ENCODE assay signal across 9 mouse cellular contexts in the genomic region with DNA sequence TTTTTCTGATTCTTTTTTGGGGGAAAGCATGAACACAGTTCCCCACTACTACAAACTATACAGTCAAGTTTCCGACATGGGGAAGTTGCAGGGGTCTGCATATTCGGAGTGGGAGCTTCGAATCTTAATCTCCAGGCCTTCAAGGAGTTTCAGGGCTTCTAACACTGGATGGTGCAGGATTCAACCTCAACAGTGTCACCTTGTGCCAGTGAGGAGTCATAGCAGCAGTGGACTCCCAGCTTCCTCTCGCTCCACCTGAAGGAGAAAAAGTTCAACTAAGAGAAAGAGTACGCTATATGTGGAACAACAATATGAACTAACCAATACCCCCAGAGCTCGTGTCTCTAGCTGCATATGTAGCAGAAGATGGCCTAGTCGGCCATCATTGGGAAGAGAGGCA. TPM values are rescaled to one million over a fixed set of nuclear protein-coding genes. Genes with fewer than 3 reads are reported as not detected.
DNase-seq lines count a peak whose midpoint lies in the region; TF ChIP-seq lines count a peak whose summit lies in the region.
"Had no signal": no experiment of that assay in that cellular context is flagged by ENCODE, and none has a peak within 500 bp of the region (broad histone marks: within the 10 kb centered on the region; RNA-seq: fewer than 3 reads in every experiment).

No protein-coding gene starts in this region.

- no peak for TF ChIP-seq POLR2A in spleen, adult 2 months (IDR thresholded peaks at IDR 0.05; ENCODE audit: low read depth, low read length)

- no peak overlapping the region for H3K4me3 ChIP-seq in spleen, adult 2 months (ENCODE audit: extremely low read depth, insufficient read depth, insufficient read length)
- H3K4me3 ChIP-seq: megakaryocyte, embryonic 14.5 days had no signal

- no peaks in the 10 kb centered on the region for H3K36me3 ChIP-seq in spleen, adult 2 months (ENCODE audit: control insufficient read depth, insufficient read depth, low read length)

- H3K27ac ChIP-seq in spleen, adult 2 months (ENCODE audit: insufficient read depth, low read length) = no peak overlapping the region

- H3K27me3 ChIP-seq in spleen, adult 2 months (ENCODE audit: control insufficient read depth, insufficient read depth, low read length) = no peaks in the 10 kb centered on the region

- H3K4me1 ChIP-seq in spleen, adult 2 months (ENCODE audit: control insufficient read depth, insufficient read depth, insufficient read length) = no peaks in the 10 kb centered on the region

- TF ChIP-seq CTCF in spleen, adult 2 months (IDR thresholded peaks at IDR 0.05; ENCODE audit: extremely low read depth, insufficient read depth, insufficient read length, insufficient replicate concordance) = peak; percentile 32; the same call in 1 of the 2 replicates

- 26% methylated on average over 7 of the region's 7 CpGs for WGBS in spleen, adult 2 months

- peak; percentile 56 to 59 for DNase-seq in cerebellum, postnatal 10 days
- DNase-seq in cerebellum, adult 9-10 months = no peak
- DNase-seq in spleen, adult 2 months (ENCODE audit: low read depth in 1 of 2, low spot score in 2 of 2) = no peak
- no peak for DNase-seq in spleen, postnatal 14 days (ENCODE audit: low spot score in 2 of 2)
- peak; percentile 53 to 71 for DNase-seq in kidney, postnatal 25 days
- DNase-seq in thymus, postnatal 4 days = peak; percentile 34
- no peak for DNase-seq in cerebellum, adult 9-11 months
- DNase-seq in adrenal gland, postnatal 25 days = no peak

RNA-seq across cellular contexts. Expression of a gene that starts 7.4 kb away (rescaled TPM):
- polyA plus RNA-seq in spleen, adult 2 months (2012; rRNA removed) = 31.3 and 35.0 TPM in 2 replicates
- 361 and 398 TPM in 2 replicates for total RNA-seq in adrenal gland, postnatal 25 days (2021)

RNA-seq across cellular contexts. Expression of a gene that starts 8.3 kb away (rescaled TPM):
- 0.02 TPM in 2 replicates for polyA plus RNA-seq in spleen, adult 2 months (2012; rRNA removed)
- total RNA-seq in adrenal gland, postnatal 25 days (2021) = 0.15 TPM in 1 of 2 replicates, not detected in the other

RNA-seq across cellular contexts. Expression of a gene that starts 8.4 kb away (rescaled TPM):
- 19.3 and 20.8 TPM in 2 replicates for polyA plus RNA-seq in spleen, adult 2 months (2012; rRNA removed)
- total RNA-seq in adrenal gland, postnatal 25 days (2021) = 107 and 128 TPM in 2 replicates

RNA-seq across cellular contexts. Expression of a gene that starts 30.2 kb away (rescaled TPM):
- polyA plus RNA-seq in spleen, adult 2 months (2012; rRNA removed) = 0.06 and 0.32 TPM in 2 replicates
- 0.58 and 0.71 TPM in 2 replicates for total RNA-seq in adrenal gland, postnatal 25 days (2021)

RNA-seq across cellular contexts. Expression of a gene that starts 31.0 kb away (rescaled TPM):
- polyA plus RNA-seq in spleen, adult 2 months (2012; rRNA removed) = 25.0 and 35.6 TPM in 2 replicates
- 21.0 and 23.3 TPM in 2 replicates for total RNA-seq in adrenal gland, postnatal 25 days (2021)

Comparison
In these comparisons a context has a peak if more than half of its experiments do, and no peak if none do; other contexts are left out.
1. DNase-seq: peak in cerebellum, postnatal 10 days (2 of 2), kidney, postnatal 25 days (2 of 2) and thymus, postnatal 4 days (single experiment); none in cerebellum, adult 9-10 months (single experiment), spleen, adult 2 months (0 of 2), spleen, postnatal 14 days (0 of 2), cerebellum, adult 9-11 months (single experiment) and adrenal gland, postnatal 25 days (single experiment).